Mouse (Mus musculus) hindbrain, embryonic 14.5 days (tissue): ENCODE results near the gene Cdk5rap2. TPM values are rescaled to one million over a fixed set of nuclear protein-coding genes. Genes with fewer than 3 reads are reported as not detected.

Experiments
- polyA plus RNA-seq: library from polyadenylated mRNA; unstranded; fragments of >200 nt; fragmentation: Nextera tagmentation; extraction: Ambion mirVana; gene quantifications from 2 replicates; pipeline ENCODE4 v1.2.1, GENCODE M21; 2014

The Cdk5rap2 gene
- polyA plus RNA-seq, 1 experiment from 2014 or later, result 13.3 TPM

Other genes with a start within 250 kb of the Cdk5rap2 start
- gene Megf9, start 124.6 kb upstream of the Cdk5rap2 start, polyA plus RNA-seq, result 41.8 and 44.7 TPM in 2 replicates